ENCODE assay signal across 12 mouse cellular contexts in genomic region chr11:88506544-88507419, GRCm38 (mm10).
DNase-seq lines count a peak whose midpoint lies in the region; ATAC-seq lines count a peak whose summit lies in the region.
"Had no signal": no experiment of that assay in that cellular context is flagged by ENCODE, and none has a peak within 500 bp of the region (broad histone marks: within the 10 kb centered on the region; RNA-seq: fewer than 3 reads in every experiment).

No protein-coding gene starts in this region.

- intact Hi-C loops in left cerebral cortex, postnatal 10 days (cut with DNase I), result no loop called here

- H3K27ac ChIP-seq in heart, embryonic 13.5 days (replicated peaks), result peak overlapping the region; percentile 13
- H3K27ac ChIP-seq in embryonic facial prominence, embryonic 10.5 days (replicated peaks), result peak overlapping the region; percentile 76
- no peak overlapping the region for H3K27ac ChIP-seq in forebrain, embryonic 16.5 days (ENCODE audit: low read length)
- H3K27ac ChIP-seq in limb, embryonic 12.5 days, result peak overlapping the region; percentile 68

- DNase-seq in heart, adult 18-20 months, result no peak
- DNase-seq in embryonic facial prominence, embryonic 10.5 days (ENCODE audit: low spot score), result peak; percentile 48
- no peak for DNase-seq in left cerebral cortex, postnatal 10 days (ENCODE audit: extremely low spot score in 1 of 2, low spot score in 2 of 2)
- DNase-seq in urinary bladder, postnatal 36 days (ENCODE audit: low spot score in 2 of 2), result no peak
- no peak for DNase-seq in cerebellum, adult 11-12 months
- DNase-seq: adrenal gland, adult 8-10 months; lung, embryonic 14.5 days; thymus, adult 18-20 months had no signal

- 0 out of 2 replicates have a peak overlapping the region, but pooled peaks have one; percentile 5 for H3K9ac ChIP-seq in heart, embryonic 13.5 days
- no peak overlapping the region for H3K9ac ChIP-seq in forebrain, embryonic 16.5 days (replicated peaks; ENCODE audit: low read depth, low read length)
- H3K9ac ChIP-seq in limb, embryonic 12.5 days (replicated peaks), result no peak overlapping the region
- H3K9ac ChIP-seq: embryonic facial prominence, embryonic 13.5 days; lung, embryonic 14.5 days had no signal

- H3K27me3 ChIP-seq in heart, embryonic 13.5 days (replicated peaks), result no peaks in the 10 kb centered on the region
- H3K27me3 ChIP-seq in embryonic facial prominence, embryonic 10.5 days (replicated peaks; ENCODE audit: low read depth, poor library complexity, severe bottlenecking), result no peaks in the 10 kb centered on the region
- no peaks in the 10 kb centered on the region for H3K27me3 ChIP-seq in forebrain, embryonic 16.5 days (replicated peaks; ENCODE audit: control insufficient read depth, insufficient read depth, low read length)
- H3K27me3 ChIP-seq in limb, embryonic 12.5 days, result no peaks in the 10 kb centered on the region
- H3K27me3 ChIP-seq: embryonic facial prominence, embryonic 13.5 days had no signal

- H3K4me3 ChIP-seq in heart, embryonic 13.5 days, result no peak overlapping the region
- H3K4me3 ChIP-seq in embryonic facial prominence, embryonic 10.5 days, result no peak overlapping the region
- H3K4me3 ChIP-seq in forebrain, embryonic 16.5 days (replicated peaks; ENCODE audit: low read length), result no peak overlapping the region
- H3K4me3 ChIP-seq in limb, embryonic 12.5 days (replicated peaks), result no peak overlapping the region
- H3K4me3 ChIP-seq: embryonic facial prominence, embryonic 13.5 days had no signal

- no peak overlapping the region for H3K4me2 ChIP-seq in heart, embryonic 13.5 days
- H3K4me2 ChIP-seq in forebrain, embryonic 16.5 days (ENCODE audit: low read length), result no peak overlapping the region
- peak overlapping the region; percentile 3; the same call in 1 of the 2 replicates for H3K4me2 ChIP-seq in limb, embryonic 12.5 days
- H3K4me2 ChIP-seq: embryonic facial prominence, embryonic 13.5 days; lung, embryonic 14.5 days had no signal

- no peak for ATAC-seq in heart, embryonic 13.5 days (ENCODE audit: extremely low read depth, insufficient number of reproducible peaks, low FRiP score, low TSS enrichment)
- ATAC-seq in forebrain, embryonic 16.5 days, result peak; percentile 11; the same call in 1 of the 2 replicates
- ATAC-seq in limb, embryonic 12.5 days (ENCODE audit: insufficient number of reproducible peaks, insufficient read depth, low FRiP score, low TSS enrichment, low read depth), result peak; percentile 70; the same call in 1 of the 2 replicates

- 59% methylated on average over 5 of the region's 5 CpGs for WGBS in heart, embryonic 13.5 days
- WGBS in embryonic facial prominence, embryonic 10.5 days, result 38% methylated on average over 5 of the region's 5 CpGs
- 34% methylated on average over 5 of the region's 5 CpGs for WGBS in forebrain, embryonic 16.5 days
- WGBS in limb, embryonic 12.5 days, result 11% methylated on average over 5 of the region's 5 CpGs

- H3K4me1 ChIP-seq in heart, embryonic 13.5 days, result peaks cover 75% of the 10 kb centered on the region
- H3K4me1 ChIP-seq in embryonic facial prominence, embryonic 10.5 days, result peaks cover 63% of the 10 kb centered on the region
- peaks cover 44% of the 10 kb centered on the region for H3K4me1 ChIP-seq in forebrain, embryonic 16.5 days (replicated peaks; ENCODE audit: control insufficient read depth, insufficient read depth, low read length)
- H3K4me1 ChIP-seq in limb, embryonic 12.5 days (replicated peaks), result peaks cover 42% of the 10 kb centered on the region

- H3K9me3 ChIP-seq in heart, embryonic 13.5 days, result no peaks in the 10 kb centered on the region
- H3K9me3 ChIP-seq in embryonic facial prominence, embryonic 10.5 days, result no peaks in the 10 kb centered on the region
- H3K9me3 ChIP-seq in forebrain, embryonic 16.5 days (ENCODE audit: control insufficient read depth, low read length), result no peaks in the 10 kb centered on the region
- no peaks in the 10 kb centered on the region for H3K9me3 ChIP-seq in limb, embryonic 12.5 days
- H3K9me3 ChIP-seq: embryonic facial prominence, embryonic 13.5 days had no signal

- no peaks in the 10 kb centered on the region for H3K36me3 ChIP-seq in heart, embryonic 13.5 days
- H3K36me3 ChIP-seq in embryonic facial prominence, embryonic 10.5 days (replicated peaks), result no peaks in the 10 kb centered on the region
- H3K36me3 ChIP-seq in forebrain, embryonic 16.5 days (ENCODE audit: control insufficient read depth, insufficient read depth), result no peaks in the 10 kb centered on the region
- H3K36me3 ChIP-seq in limb, embryonic 12.5 days, result peaks cover 5% of the 10 kb centered on the region; the same call in 1 of the 2 replicates
- H3K36me3 ChIP-seq: embryonic facial prominence, embryonic 13.5 days had no signal
